Mouse (Mus musculus): ENCODE measurements around the gene Tbx10.

Gene Tbx10

GRCm38 (mm10) chr19:3992416-3992815 is at the start of gene Tbx10:
Gene Tbx10, plus strand, starts transcription at chr19:3992752.
- 72% methylated on average over 5 of the region's 5 CpGs for WGBS

- 33% methylated on average over 27 of the region's 27 CpGs for WGBS
Observed at GRCm38 (mm10) chr19:3942986-3943735, 49.4 kb upstream of the Tbx10 start.

GRCm38 (mm10) chr19:3945872-3946564 is 46.5 kb upstream of the Tbx10 start:
- WGBS, result 36% methylated on average over 10 of the region's 10 CpGs

- 29% methylated on average over 2 of the region's 2 CpGs for WGBS
Observed at GRCm38 (mm10) chr19:3946715-3947114, 45.8 kb upstream of the Tbx10 start.

GRCm38 (mm10) chr19:3947813-3948212 is 44.7 kb upstream of the Tbx10 start:
- 85% methylated on average over 3 of the region's 3 CpGs for WGBS

GRCm38 (mm10) chr19:3948546-3948945 is 44.0 kb upstream of the Tbx10 start:
- WGBS, result 85% methylated on average over 14 of the region's 14 CpGs

GRCm38 (mm10) chr19:3950331-3950730 is 42.2 kb upstream of the Tbx10 start:
- WGBS, result 95% methylated on average over 3 of the region's 3 CpGs

- WGBS, result 65% methylated on average over 1 of the region's 1 CpGs
Observed at GRCm38 (mm10) chr19:3952099-3952498, 40.5 kb upstream of the Tbx10 start.

GRCm38 (mm10) chr19:3955033-3955432 is 37.5 kb upstream of the Tbx10 start:
- 84% methylated on average over 3 of the region's 3 CpGs for WGBS

- 79% methylated on average over 4 of the region's 4 CpGs for WGBS
Observed at GRCm38 (mm10) chr19:3955804-3956203, 36.7 kb upstream of the Tbx10 start.

GRCm38 (mm10) chr19:3957296-3958036 is 35.1 kb upstream of the Tbx10 start:
- 86% methylated on average over 5 of the region's 5 CpGs for WGBS

GRCm38 (mm10) chr19:3958470-3958869 is 34.1 kb upstream of the Tbx10 start, which contains the start of gene Aldh3b3:
Gene Aldh3b3, plus strand, starts transcription at chr19:3958645.
- 53% methylated on average over 4 of the region's 4 CpGs for WGBS

GRCm38 (mm10) chr19:3960211-3960610 is 32.3 kb upstream of the Tbx10 start:
- WGBS, result 88% methylated on average over 5 of the region's 5 CpGs

GRCm38 (mm10) chr19:3961805-3962204 is 30.7 kb upstream of the Tbx10 start:
- 69% methylated on average over 6 of the region's 6 CpGs for WGBS

GRCm38 (mm10) chr19:3962469-3962868 is 30.1 kb upstream of the Tbx10 start:
- 35% methylated on average over 2 of the region's 2 CpGs for WGBS

GRCm38 (mm10) chr19:3964030-3964429 is 28.5 kb upstream of the Tbx10 start:
- 79% methylated on average over 4 of the region's 4 CpGs for WGBS

- WGBS, result 67% methylated on average over 11 of the region's 11 CpGs
Observed at GRCm38 (mm10) chr19:3966330-3967075, 26.0 kb upstream of the Tbx10 start.

- 68% methylated on average over 3 of the region's 3 CpGs for WGBS
Observed at GRCm38 (mm10) chr19:3967258-3967657, 25.3 kb upstream of the Tbx10 start.

- WGBS, result 65% methylated on average over 9 of the region's 9 CpGs
Observed at GRCm38 (mm10) chr19:3972229-3972628, 20.3 kb upstream of the Tbx10 start, which contains the start of gene Aldh3b2. Gene Aldh3b2, plus strand, starts transcription at chr19:3972328.

- 77% methylated on average over 6 of the region's 6 CpGs for WGBS
Observed at GRCm38 (mm10) chr19:3974608-3975007, 17.9 kb upstream of the Tbx10 start.

- 84% methylated on average over 2 of the region's 2 CpGs for whole genome bisulfite sequencing
Observed at GRCm38 (mm10) chr19:3975866-3976265, 16.7 kb upstream of the Tbx10 start.

GRCm38 (mm10) chr19:3980309-3980708 is 12.2 kb upstream of the Tbx10 start:
- WGBS, result 15% methylated on average over 4 of the region's 4 CpGs
